Mouse (Mus musculus): ENCODE measurements around the gene Gm9936.
A peak's percentile ranks its signal among the peaks of the same experiment; 100 is the strongest.
"Not testable (repeated sequence)": the region's sequence is repeated elsewhere in the genome, so short reads cannot be mapped to it uniquely, and the experiment has no call there.

Gm9936 gene

GRCm38 (mm10) chr5:114858582-114858981 is at the start of gene Gm9936:
Gm9936 (minus strand) TSS chr5:114858682.
- DNase-seq (ENCODE audit: low read depth, low spot score), result no peak

GRCm38 (mm10) chr5:114902413-114902812 is 43.9 kb upstream of the Gm9936 start:
- peak; percentile 51 for DNase-seq (ENCODE audit: low read depth, low spot score)

- DNase-seq (ENCODE audit: low read depth, low spot score), result no peak
These were observed 40.4 kb upstream of the Gm9936 start for GRCm38 (mm10) chr5:114898857-114899256.

GRCm38 (mm10) chr5:114897374-114897793 is 38.9 kb upstream of the Gm9936 start:
- DNase-seq (ENCODE audit: low read depth, low spot score), result no peak

- DNase-seq (ENCODE audit: low read depth, low spot score), result no peak
These were observed 38.3 kb upstream of the Gm9936 start, which contains the start of gene Oasl2 for GRCm38 (mm10) chr5:114896688-114897373. Oasl2 (plus strand) TSS chr5:114896936.

GRCm38 (mm10) chr5:114895542-114895941 is 37.1 kb upstream of the Gm9936 start:
- no peak for DNase-seq (ENCODE audit: low read depth, low spot score)

- DNase-seq (ENCODE audit: low read depth, low spot score), result no peak
These were observed 30.5 kb upstream of the Gm9936 start for GRCm38 (mm10) chr5:114888995-114889394.

- DNase-seq (ENCODE audit: low read depth, low spot score), result no peak
These were observed 28.3 kb upstream of the Gm9936 start for GRCm38 (mm10) chr5:114886801-114887200.

- DNase-seq (ENCODE audit: low read depth, low spot score), result no peak
These were observed 24.5 kb upstream of the Gm9936 start for GRCm38 (mm10) chr5:114883022-114883421.

- not testable (repeated sequence) for DNase-seq (ENCODE audit: low read depth, low spot score)
These were observed 23.8 kb upstream of the Gm9936 start for GRCm38 (mm10) chr5:114882319-114882718.

- DNase-seq (ENCODE audit: low read depth, low spot score), result peak; percentile 24
These were observed 20.9 kb upstream of the Gm9936 start for GRCm38 (mm10) chr5:114879399-114879798.

GRCm38 (mm10) chr5:114877487-114877886 is 19.0 kb upstream of the Gm9936 start:
- DNase-seq (ENCODE audit: low read depth, low spot score), result no peak

- DNase-seq (ENCODE audit: low read depth, low spot score), result no peak
These were observed 17.8 kb upstream of the Gm9936 start for GRCm38 (mm10) chr5:114876331-114876730.

GRCm38 (mm10) chr5:114875858-114876257 is 17.4 kb upstream of the Gm9936 start:
- no peak for DNase-seq (ENCODE audit: low read depth, low spot score)

- no peak for DNase-seq (ENCODE audit: low read depth, low spot score)
These were observed 6.8 kb upstream of the Gm9936 start for GRCm38 (mm10) chr5:114865279-114865678.

- DNase-seq (ENCODE audit: low read depth, low spot score), result no peak
These were observed 6.3 kb upstream of the Gm9936 start for GRCm38 (mm10) chr5:114864813-114865212.

- DNase-seq (ENCODE audit: low read depth, low spot score), result no peak
These were observed 3.2 kb upstream of the Gm9936 start for GRCm38 (mm10) chr5:114861730-114862129.

GRCm38 (mm10) chr5:114859253-114859652 is 771 bp upstream of the Gm9936 start:
- DNase-seq (ENCODE audit: low read depth, low spot score), result peak; percentile 81

GRCm38 (mm10) chr5:114853364-114853763 is 5.1 kb downstream of the Gm9936 start, which contains the start of gene 4930519G04Rik:
4930519G04Rik (plus strand) TSS chr5:114853664.
- DNase-seq (ENCODE audit: low read depth, low spot score), result not testable (repeated sequence)

GRCm38 (mm10) chr5:114851565-114852236 is 6.8 kb downstream of the Gm9936 start:
- no peak for DNase-seq (ENCODE audit: low read depth, low spot score)

- DNase-seq (ENCODE audit: low read depth, low spot score), result not testable (repeated sequence)
These were observed 14.1 kb downstream of the Gm9936 start for GRCm38 (mm10) chr5:114844371-114844770.

- no peak for DNase-seq (ENCODE audit: low read depth, low spot score)
These were observed 15.8 kb downstream of the Gm9936 start for GRCm38 (mm10) chr5:114842674-114843073.

- not testable (repeated sequence) for DNase-seq (ENCODE audit: low read depth, low spot score)
These were observed 16.3 kb downstream of the Gm9936 start for GRCm38 (mm10) chr5:114842155-114842554.

Measured in forelimb bud, embryonic 11.5 days (tissue).